Mouse (Mus musculus) yolk sac, embryonic 10.5 days (tissue): ENCODE data around the gene Prf1.

ENCODE experiments used
- DNase-seq: peaks from one replicate; pipeline ENCODE4 v3.0.0-alpha.2; 2017; ENCODE audit warnings: low spot score

The Prf1 gene

DNA sequence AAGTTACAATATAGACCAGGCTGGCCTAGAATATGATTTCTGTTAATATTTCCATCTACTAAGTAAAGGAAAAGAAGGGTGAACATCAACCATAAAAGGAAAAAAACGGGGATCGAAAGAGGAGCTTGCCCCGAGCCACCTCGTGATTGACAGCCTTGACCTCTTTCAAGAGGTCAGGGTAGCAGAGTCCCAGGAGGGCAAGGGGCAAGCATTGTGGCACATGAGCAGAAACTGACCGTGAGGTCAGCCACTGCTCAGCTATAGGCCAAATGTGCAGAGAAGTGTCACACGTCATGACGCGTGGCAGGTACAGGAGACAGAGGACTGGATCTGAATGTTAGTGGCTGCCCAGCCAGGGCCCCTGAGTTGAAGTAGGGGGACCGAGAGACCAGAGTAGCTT is 42.6 kb downstream of the Prf1 start:
- DNase-seq = no peak

- no peak for DNase-seq
Measured at GRCm38 (mm10) chr10:61341045-61341444, 43.4 kb downstream of the Prf1 start.

GRCm38 (mm10) chr10:61341557-61341956 is 43.9 kb downstream of the Prf1 start:
- peak; percentile 51 for DNase-seq

DNA sequence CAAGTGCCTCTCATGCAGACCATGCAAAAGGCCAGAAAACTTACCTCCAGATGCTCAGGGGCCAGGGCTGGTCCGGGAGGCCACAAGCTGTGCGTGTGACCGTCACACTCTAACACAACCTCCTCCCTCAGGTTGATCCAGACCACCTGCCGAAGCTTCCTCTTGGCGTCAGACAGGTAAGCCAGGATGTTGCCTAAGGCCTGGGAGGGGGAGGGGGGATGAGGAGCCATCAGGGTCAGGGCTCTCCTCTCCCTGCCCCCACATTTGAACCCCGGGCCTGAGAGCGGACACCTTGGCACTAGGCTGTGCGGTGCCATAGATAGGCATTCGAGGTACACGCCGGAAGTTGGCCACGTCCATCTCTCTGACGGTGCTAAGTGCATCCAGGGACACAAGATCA is 45.1 kb downstream of the Prf1 start:
- no peak for DNase-seq

GRCm38 (mm10) chr10:61343950-61344349 is 46.3 kb downstream of the Prf1 start:
- no peak for DNase-seq

DNA sequence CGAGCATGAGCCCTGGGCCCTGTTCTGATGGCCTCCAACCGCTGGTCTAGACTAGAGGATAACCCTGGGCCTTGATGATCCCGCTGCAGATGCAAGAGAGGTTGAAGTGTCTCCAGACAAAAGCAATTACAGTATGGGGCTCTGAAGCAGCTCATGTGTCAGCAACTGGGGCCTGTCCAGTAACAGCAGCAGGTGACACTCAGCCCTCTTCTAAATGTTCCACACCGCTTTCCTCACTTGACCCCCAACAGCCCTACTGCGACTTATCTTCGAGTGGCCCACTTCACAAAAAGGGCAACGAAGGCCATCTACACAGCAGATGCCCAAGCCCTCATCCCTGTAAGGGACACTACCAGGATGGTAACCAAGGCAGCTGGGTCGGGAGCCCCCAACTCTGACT is 47.5 kb downstream of the Prf1 start:
- DNase-seq = no peak

GRCm38 (mm10) chr10:61346374-61346773 is 48.7 kb downstream of the Prf1 start:
- DNase-seq = peak; percentile 50

DNA sequence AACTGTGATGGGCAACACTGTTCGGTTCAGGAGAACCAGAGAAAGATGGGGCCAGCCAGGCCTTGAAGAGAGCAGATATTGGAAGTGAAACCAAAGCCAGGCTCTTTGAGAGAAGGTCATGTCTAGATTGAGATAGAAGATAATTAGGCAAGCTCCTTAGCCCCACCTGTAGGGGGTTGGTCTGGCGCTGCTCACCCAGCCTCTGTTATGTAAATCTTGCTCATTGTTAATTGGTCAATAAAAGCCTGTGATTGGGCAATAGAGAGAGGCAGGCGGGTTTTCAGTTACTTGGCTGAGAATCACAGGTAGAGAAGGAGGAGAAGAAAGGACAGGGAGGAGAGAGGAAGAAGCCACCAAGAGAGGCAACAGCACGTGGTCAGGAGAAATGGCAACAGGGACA is 53.6 kb downstream of the Prf1 start:
- no peak for DNase-seq
